Mouse (Mus musculus) erythroblast, embryonic 14.5 days (primary cell): ENCODE results near the gene Btnl10.

ENCODE experiments used
- GATA1 ChIP-seq: IDR thresholded peaks from 2 replicates; pipeline ENCODE4 v1.6.1; 2012; ENCODE audit warnings: low read length, inconsistent platforms, mixed read lengths
- TAL1 ChIP-seq: IDR thresholded peaks from 3 replicates; pipeline ENCODE4 v1.6.1; 2012; ENCODE audit warnings: low read length, inconsistent platforms, mixed read lengths

GRCm38 (mm10) chr11:58938322-58939087 is 20.8 kb downstream of the Btnl10 start, which contains the start of gene Rnf187:
- TF ChIP-seq GATA1 (no peak), TAL1 (no peak)
